8 mouse cellular contexts compared by ENCODE assay signal in genomic region chr7:82770957-82771660, GRCm38 (mm10).
DNase-seq lines count a peak whose midpoint lies in the region; ATAC-seq and TF ChIP-seq lines count a peak whose summit lies in the region.
"Not testable (repeated sequence)": the region's sequence is repeated elsewhere in the genome, so short reads cannot be mapped to it uniquely, and the experiment has no call there.

No protein-coding gene starts in this region.

- H3K27ac ChIP-seq in embryonic facial prominence, embryonic 13.5 days; hindbrain, embryonic 11.5 days (ENCODE audit: low read depth, low read length); lung, postnatal 0 days (ENCODE audit: low read length): not testable (repeated sequence)
- peak overlapping the region; percentile 64 for H3K27ac ChIP-seq in limb, embryonic 12.5 days

- H3K4me1 ChIP-seq in embryonic facial prominence, embryonic 13.5 days: peaks cover 46% of the 10 kb centered on the region
- H3K4me1 ChIP-seq in hindbrain, embryonic 11.5 days (replicated peaks; ENCODE audit: control insufficient read depth, insufficient read depth, low read length); lung, postnatal 0 days (ENCODE audit: insufficient read depth, low read depth, low read length): not testable (repeated sequence)
- peaks cover 61% of the 10 kb centered on the region for H3K4me1 ChIP-seq in limb, embryonic 12.5 days (replicated peaks)

- WGBS in embryonic facial prominence, embryonic 13.5 days: 82% methylated on average over 29 of the region's 29 CpGs
- WGBS in hindbrain, embryonic 11.5 days: 85% methylated on average over 19 of the region's 29 CpGs
- WGBS in limb, embryonic 12.5 days: 83% methylated on average over 29 of the region's 29 CpGs
- 92% methylated on average over 21 of the region's 29 CpGs for WGBS in lung, postnatal 0 days

- ATAC-seq in embryonic facial prominence, embryonic 13.5 days (ENCODE audit: insufficient number of reproducible peaks, insufficient read depth, low FRiP score, low TSS enrichment, low read depth): peak; percentile 99
- ATAC-seq in frontal cortex, adult (ENCODE audit: low TSS enrichment): peak; percentile 95
- ATAC-seq in hindbrain, embryonic 11.5 days (ENCODE audit: low FRiP score): peak; percentile 100
- ATAC-seq in limb, embryonic 12.5 days (ENCODE audit: insufficient number of reproducible peaks, insufficient read depth, low FRiP score, low TSS enrichment, low read depth): peak; percentile 96
- ATAC-seq in lung, postnatal 0 days: peak; percentile 86
- ATAC-seq in monocyte, adult 5-6 weeks (replicated peaks; ENCODE audit: insufficient number of reproducible peaks, low FRiP score, low TSS enrichment, poor library complexity, severe bottlenecking): 0 out of 2 replicates have a peak, but pooled peaks have one; percentile 57

- not testable (repeated sequence) for H3K4me3 ChIP-seq in embryonic facial prominence, embryonic 13.5 days; hindbrain, embryonic 11.5 days (ENCODE audit: low read depth, low read length); limb, embryonic 12.5 days (replicated peaks); lung, postnatal 0 days (ENCODE audit: low read depth, low read length)

- not testable (repeated sequence) for H3K4me2 ChIP-seq in embryonic facial prominence, embryonic 13.5 days; hindbrain, embryonic 11.5 days (replicated peaks; ENCODE audit: low read depth, low read length); limb, embryonic 12.5 days; lung, postnatal 0 days (replicated peaks; ENCODE audit: low read depth, low read length)

- not testable (repeated sequence) for H3K9ac ChIP-seq in embryonic facial prominence, embryonic 13.5 days; hindbrain, embryonic 11.5 days (ENCODE audit: low read depth, low read length); lung, postnatal 0 days (replicated peaks; ENCODE audit: low read depth)
- H3K9ac ChIP-seq in limb, embryonic 12.5 days (replicated peaks): 0 out of 2 replicates have a peak overlapping the region, but pooled peaks have one; percentile 44

- not testable (repeated sequence) for H3K27me3 ChIP-seq in embryonic facial prominence, embryonic 13.5 days; hindbrain, embryonic 11.5 days (ENCODE audit: control insufficient read depth, insufficient read depth, low read length); limb, embryonic 12.5 days; lung, postnatal 0 days (replicated peaks; ENCODE audit: insufficient read depth, low read length)

- H3K36me3 ChIP-seq in embryonic facial prominence, embryonic 13.5 days; hindbrain, embryonic 11.5 days (ENCODE audit: control insufficient read depth, insufficient read depth, low read length); limb, embryonic 12.5 days; lung, postnatal 0 days (ENCODE audit: insufficient read depth, low read length): not testable (repeated sequence)

- H3K9me3 ChIP-seq in embryonic facial prominence, embryonic 13.5 days; hindbrain, embryonic 11.5 days (ENCODE audit: control insufficient read depth, low read length); limb, embryonic 12.5 days; lung, postnatal 0 days (ENCODE audit: low read length): not testable (repeated sequence)

- not testable (repeated sequence) for TF ChIP-seq EP300 in lung, postnatal 0 days (IDR thresholded peaks at IDR 0.05)

- not testable (repeated sequence) for TF ChIP-seq CTCF in lung, postnatal 0 days (IDR thresholded peaks at IDR 0.05)

- peak; percentile 74 for DNase-seq in NIH3T3 (ENCODE audit: low read depth)
- DNase-seq in hindbrain, embryonic 11.5 days (ENCODE audit: low spot score): peak; percentile 35
- not testable (repeated sequence) for DNase-seq in lung, postnatal 0 days (ENCODE audit: low spot score)
- DNase-seq in yolk sac, embryonic 10.5 days (ENCODE audit: low spot score): peak; percentile 45
